Mouse (Mus musculus) thymus, postnatal 36 days (tissue): ENCODE measurements around the gene Fam213a.
A peak's percentile ranks its signal among the peaks of the same experiment; 100 is the strongest.
"Not testable (repeated sequence)": the region's sequence is repeated elsewhere in the genome, so short reads cannot be mapped to it uniquely, and the experiment has no call there.

Experiments
- DNase-seq, 2 experiments: peaks; one replicate each; pipeline ENCODE4 v3.0.0; 2022; ENCODE audit warnings: mixed read lengths in 2 of 2

The Fam213a gene

DNA sequence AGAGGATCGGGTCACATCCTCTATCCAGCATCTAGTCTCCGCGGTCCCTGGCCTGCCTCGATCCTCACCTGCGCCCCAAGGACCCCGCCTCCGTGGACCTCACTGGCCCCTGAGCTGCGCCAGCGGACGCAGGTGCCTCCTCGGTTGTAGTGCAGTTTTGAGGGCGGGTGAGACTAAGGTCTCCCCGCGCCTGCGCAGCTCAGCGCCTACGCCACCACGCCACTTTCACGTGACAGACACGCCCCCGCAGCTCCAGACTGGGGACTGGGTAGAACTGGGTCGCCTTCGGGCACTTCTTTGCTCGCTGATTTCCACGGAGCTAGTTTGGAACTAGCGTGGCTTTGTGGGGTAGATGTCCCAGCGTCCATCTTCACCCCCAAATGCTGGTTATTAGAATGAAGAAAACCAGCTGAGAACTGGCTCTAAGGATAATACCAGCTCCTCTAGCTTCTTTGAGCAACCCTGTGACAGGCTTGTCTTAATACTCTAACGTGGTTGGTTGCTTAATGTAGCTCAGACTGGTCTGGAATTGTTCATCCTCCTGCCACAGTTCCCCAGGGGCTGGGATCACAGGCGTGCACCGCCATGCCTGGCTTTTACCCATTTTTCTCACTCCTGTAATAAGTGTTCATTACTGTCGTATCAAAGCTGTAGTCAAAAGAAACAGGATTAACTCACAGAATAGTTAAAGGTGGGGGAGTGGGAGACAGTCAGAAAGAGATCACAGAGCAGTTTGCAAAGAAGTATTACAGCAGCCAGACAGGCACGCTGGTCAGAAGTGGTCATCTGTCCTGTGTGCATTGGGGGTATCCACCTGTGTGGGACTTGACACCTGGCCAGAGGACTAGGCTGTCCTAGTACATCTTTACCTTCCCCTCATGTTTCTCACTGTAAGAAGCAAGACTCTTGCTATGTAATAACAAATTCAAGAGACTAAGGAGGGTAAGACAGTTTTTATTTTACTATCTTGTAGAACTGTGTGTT lies at the start of gene Fam213a:
TSS of gene Fam213a (minus strand) at position 159 of the 984 bp plus-strand sequence.
- DNase-seq, result peak; percentile 87 to 90

DNA sequence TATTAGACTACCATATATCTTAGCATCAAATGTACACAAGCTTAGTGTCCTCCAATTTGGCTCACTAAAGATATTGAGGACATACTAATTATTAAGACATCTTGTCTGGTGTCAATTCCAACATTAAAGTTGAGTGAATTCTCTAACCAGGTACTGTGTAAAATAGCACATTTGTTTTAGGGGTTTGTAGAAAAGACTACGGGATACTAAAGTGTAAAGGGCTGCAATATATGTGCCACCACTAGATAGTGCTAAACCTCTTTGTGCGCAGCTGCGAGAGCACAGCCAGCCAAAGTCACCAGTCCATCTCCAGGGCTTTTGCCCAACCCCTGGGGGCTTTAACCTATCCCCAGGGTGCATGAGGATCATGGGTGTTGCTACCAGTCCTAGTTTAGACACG lies 39.6 kb upstream of the Fam213a start:
- DNase-seq, result not testable (repeated sequence)

- peak in 1 of 2 experiments; percentile 5 for DNase-seq
These were observed 38.9 kb upstream of the Fam213a start for GRCm38 (mm10) chr14:41052481-41052880.

DNA sequence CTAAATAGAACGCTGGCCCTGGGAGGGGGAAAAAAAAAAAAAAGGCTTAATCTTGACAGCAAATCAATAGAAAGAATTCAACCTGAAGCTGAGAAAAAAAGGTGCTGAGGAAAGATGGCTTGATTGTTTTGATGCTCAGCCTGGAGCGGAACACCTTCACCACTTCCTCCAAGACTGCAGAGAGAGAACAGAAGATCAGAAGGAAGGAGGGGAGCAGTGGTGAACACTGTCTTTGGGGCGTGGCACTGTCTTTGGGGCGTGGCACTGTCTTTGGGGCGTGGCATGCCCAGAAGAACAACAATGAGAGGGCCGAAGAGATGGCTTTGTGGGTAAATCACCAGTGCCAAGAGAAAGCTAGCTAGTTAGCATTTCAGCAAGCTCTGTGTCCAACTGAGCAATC lies 36.9 kb upstream of the Fam213a start:
- peak; percentile 7 to 26 for DNase-seq

- no peak for DNase-seq
These were observed 33.8 kb upstream of the Fam213a start for GRCm38 (mm10) chr14:41047402-41047801.

GRCm38 (mm10) chr14:41035146-41035798 lies 21.7 kb upstream of the Fam213a start:
- DNase-seq, result peak; percentile 26 to 46

DNA sequence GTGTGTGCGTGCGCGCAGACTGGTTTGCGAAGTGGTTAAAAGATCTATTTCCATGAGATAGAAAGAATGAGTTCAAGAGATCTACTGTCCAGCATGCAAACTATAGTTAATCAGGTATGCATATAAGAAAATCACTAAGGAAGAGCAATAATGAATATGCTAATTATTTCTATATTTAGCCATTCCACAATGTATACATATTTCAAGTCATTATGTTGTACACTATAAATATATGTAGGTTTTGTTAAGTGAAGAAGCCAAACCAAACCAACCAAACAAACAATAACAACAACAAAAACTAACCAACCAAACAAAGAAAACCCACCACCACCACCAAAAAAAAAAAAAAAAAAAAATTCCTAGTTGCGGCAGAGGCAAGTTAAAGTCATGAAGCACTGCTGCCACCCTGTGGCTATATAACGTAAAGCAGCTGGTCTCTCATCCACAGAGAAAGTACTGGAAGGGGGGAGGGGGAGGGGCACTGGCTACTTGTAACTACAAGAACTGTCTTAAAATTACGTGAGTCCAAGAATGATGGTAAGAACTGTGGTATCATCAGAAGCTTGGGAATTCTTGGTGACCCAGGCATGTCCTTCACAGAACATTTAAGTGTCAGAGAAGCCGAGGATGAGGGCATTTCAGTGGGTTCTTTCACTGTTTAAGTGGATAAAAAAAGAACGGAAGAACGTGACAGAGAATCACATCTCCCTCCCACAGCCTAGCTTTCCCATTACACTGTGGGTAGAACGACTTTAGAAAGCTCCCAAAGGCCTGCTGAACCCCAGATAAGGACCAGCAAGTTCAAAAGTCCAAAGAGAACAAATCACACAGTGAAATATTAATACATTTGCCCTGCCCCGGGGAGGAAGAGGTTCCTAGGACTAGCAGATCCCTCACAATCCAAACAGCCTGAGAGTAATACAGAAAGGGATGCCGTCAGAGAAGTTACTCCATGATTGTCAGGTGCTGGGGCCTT lies 19.8 kb upstream of the Fam213a start:
- peak; percentile 64 to 65 for DNase-seq

- no peak for DNase-seq
These were observed 17.5 kb upstream of the Fam213a start for GRCm38 (mm10) chr14:41030989-41031513.

DNA sequence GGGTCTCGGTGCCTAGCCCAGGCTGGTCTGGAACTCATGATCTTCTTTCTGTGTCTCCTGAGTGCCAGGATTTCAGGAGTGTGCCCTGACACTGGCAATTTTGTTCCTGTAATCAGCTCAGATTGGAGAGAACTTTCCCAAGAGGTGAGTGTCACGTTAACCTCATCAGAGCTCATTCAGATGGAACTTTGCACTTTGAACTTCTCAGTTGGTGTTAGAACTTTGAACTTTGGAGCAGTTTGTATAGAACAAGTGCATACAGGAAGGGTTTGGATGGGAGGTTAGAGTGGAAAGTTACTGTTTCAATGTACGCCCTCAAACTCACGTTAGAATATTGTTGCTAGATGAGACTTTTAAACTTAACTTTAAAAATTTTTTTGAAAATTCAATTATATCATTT lies 15.7 kb upstream of the Fam213a start:
- DNase-seq, result no peak

DNA sequence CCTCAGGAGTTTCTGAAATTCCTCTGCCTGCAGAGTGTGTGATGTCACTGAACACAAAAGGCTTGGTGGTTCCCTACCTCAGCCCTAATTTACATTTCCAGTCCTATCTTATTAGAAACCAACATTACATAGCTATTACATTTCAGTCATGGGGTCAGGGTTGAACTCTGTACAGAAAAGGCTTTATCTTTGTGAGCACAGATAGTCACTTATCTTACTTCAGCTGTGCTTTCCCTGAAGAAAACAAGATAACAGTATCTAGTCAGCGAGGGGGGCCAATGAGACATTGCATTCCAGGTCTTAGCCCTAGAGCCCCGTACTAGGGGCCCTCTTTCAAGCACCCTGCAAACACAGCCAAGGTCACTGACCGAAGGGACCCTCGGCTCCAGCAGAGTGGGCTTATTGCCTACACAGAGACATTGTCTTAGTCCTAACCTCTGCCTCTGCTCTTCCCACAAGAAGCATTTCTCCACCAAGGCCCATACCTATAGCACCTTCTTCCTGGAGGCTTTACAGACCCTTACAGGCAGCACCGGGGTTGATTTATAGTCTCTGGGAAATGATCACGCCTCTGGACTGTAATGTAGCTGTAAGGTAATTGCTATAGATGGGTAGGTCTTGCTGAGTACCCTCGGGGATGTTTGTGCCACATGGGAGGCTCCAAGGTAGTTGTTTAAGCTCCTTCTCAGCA lies 12.2 kb upstream of the Fam213a start:
- DNase-seq, result no peak

- DNase-seq, result no peak
These were observed 11.5 kb upstream of the Fam213a start for GRCm38 (mm10) chr14:41025087-41025486.

GRCm38 (mm10) chr14:41021246-41021645 lies 7.7 kb upstream of the Fam213a start:
- DNase-seq, result no peak

GRCm38 (mm10) chr14:41017460-41017859 lies 3.9 kb upstream of the Fam213a start:
- DNase-seq, result no peak

GRCm38 (mm10) chr14:41014701-41015240 lies 1.2 kb upstream of the Fam213a start:
- no peak for DNase-seq

- DNase-seq, result no peak
These were observed 445 bp downstream of the Fam213a start for GRCm38 (mm10) chr14:41013143-41013542.

- no peak for DNase-seq
These were observed 1.7 kb downstream of the Fam213a start for GRCm38 (mm10) chr14:41011916-41012315.

GRCm38 (mm10) chr14:41008138-41008537 lies 5.5 kb downstream of the Fam213a start:
- DNase-seq, result no peak

DNA sequence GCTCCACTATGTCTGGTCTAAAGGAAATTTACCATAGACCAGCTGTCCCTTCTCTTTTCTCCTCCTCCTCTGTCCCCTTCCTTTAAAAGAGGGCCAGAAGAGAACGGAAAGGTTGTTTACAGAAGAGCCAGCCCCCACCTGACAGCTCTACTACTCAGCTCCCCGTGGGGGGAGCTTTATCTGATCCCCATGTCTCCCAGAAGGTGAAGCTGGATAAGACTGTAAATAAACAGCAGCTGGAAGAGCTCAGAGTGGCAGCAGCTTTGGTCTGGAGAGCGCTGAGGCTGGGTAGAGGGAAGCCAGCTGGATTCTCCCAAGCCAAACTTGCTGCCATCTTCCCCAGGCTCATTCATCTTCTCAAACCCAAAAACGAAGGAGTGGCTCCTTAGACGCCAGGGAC lies 5.9 kb downstream of the Fam213a start:
- no peak for DNase-seq

- no peak for DNase-seq
These were observed 6.7 kb downstream of the Fam213a start for GRCm38 (mm10) chr14:41006899-41007298.

DNA sequence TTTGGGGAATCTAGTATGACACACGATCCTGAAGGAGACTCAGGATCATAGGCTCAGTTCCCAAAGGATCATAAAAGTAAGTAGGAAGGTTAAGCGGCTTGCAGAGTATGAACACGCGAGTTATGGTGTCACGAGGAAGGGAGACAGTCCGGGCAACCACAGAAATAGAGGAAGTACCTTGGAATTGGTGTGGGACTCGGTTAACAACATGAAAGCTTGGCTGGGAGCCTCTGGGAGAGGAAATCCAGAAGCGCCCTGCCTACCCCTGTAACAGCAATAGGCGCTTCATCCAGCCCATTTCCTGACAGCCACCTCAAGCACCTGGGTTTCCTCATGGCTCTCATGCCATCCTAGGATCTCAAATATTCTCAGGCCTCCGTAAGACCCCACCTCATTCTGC lies 7.3 kb downstream of the Fam213a start:
- no peak for DNase-seq

GRCm38 (mm10) chr14:41005716-41006115 lies 7.9 kb downstream of the Fam213a start:
- no peak for DNase-seq
